Comparison of ENCODE assay signal across 8 mouse cellular contexts in genomic region chr7:81453443-81454274, GRCm38 (mm10). TPM values are rescaled to one million over a fixed set of nuclear protein-coding genes. Genes with fewer than 3 reads are reported as not detected.
DNase-seq lines count a peak whose midpoint lies in the region; ATAC-seq and TF ChIP-seq lines count a peak whose summit lies in the region.
"Had no signal": no experiment of that assay in that cellular context is flagged by ENCODE, and none has a peak within 500 bp of the region (broad histone marks: within the 10 kb centered on the region; RNA-seq: fewer than 3 reads in every experiment).

No protein-coding gene starts in this region.

- 3% methylated on average over 80 of the region's 84 CpGs for WGBS in cerebellum, adult 2 months
- WGBS in hindbrain, embryonic 15.5 days = 4% methylated on average over 78 of the region's 84 CpGs
- WGBS in midbrain, embryonic 12.5 days = 6% methylated on average over 72 of the region's 84 CpGs

- H3K9me3 ChIP-seq in hindbrain, embryonic 15.5 days = no peaks in the 10 kb centered on the region
- H3K9me3 ChIP-seq in midbrain, embryonic 12.5 days = no peaks in the 10 kb centered on the region

- 0 out of 2 replicates have a peak, but pooled peaks cover 3% of the 10 kb centered on the region for H3K4me1 ChIP-seq in cerebellum, adult 2 months (ENCODE audit: control insufficient read depth, insufficient read depth, low read length)
- H3K4me1 ChIP-seq in hindbrain, embryonic 15.5 days (replicated peaks) = peaks cover 26% of the 10 kb centered on the region
- H3K4me1 ChIP-seq in midbrain, embryonic 12.5 days = peaks cover 24% of the 10 kb centered on the region

- H3K9ac ChIP-seq in hindbrain, embryonic 15.5 days = peak overlapping the region; percentile 47
- H3K9ac ChIP-seq in midbrain, embryonic 12.5 days (replicated peaks) = no peak overlapping the region

- H3K4me3 ChIP-seq in cerebellum, adult 2 months (replicated peaks; ENCODE audit: insufficient read depth, low read depth, low read length) = peak overlapping the region; percentile 54
- peak overlapping the region; percentile 59 for H3K4me3 ChIP-seq in hindbrain, embryonic 15.5 days
- peak overlapping the region; percentile 55 for H3K4me3 ChIP-seq in midbrain, embryonic 12.5 days
- H3K4me3 ChIP-seq: erythroblast, embryonic 14.5 days had no signal

- H3K4me2 ChIP-seq in hindbrain, embryonic 15.5 days = peak overlapping the region; percentile 97
- H3K4me2 ChIP-seq in midbrain, embryonic 12.5 days (replicated peaks) = peak overlapping the region; percentile 92

- no peaks in the 10 kb centered on the region for H3K27me3 ChIP-seq in cerebellum, adult 2 months (ENCODE audit: control insufficient read depth, insufficient read depth, low read length)
- H3K27me3 ChIP-seq in hindbrain, embryonic 15.5 days = peaks cover 49% of the 10 kb centered on the region
- H3K27me3 ChIP-seq in midbrain, embryonic 12.5 days = peaks cover 61% of the 10 kb centered on the region

- H3K36me3 ChIP-seq in hindbrain, embryonic 15.5 days = no peaks in the 10 kb centered on the region
- no peaks in the 10 kb centered on the region for H3K36me3 ChIP-seq in midbrain, embryonic 12.5 days

- no peak for TF ChIP-seq CTCF in cerebellum, adult 2 months (IDR thresholded peaks at IDR 0.05; ENCODE audit: borderline replicate concordance, insufficient read depth, low read depth, low read length)

- TF ChIP-seq POLR2A in cerebellum, adult 2 months (IDR thresholded peaks at IDR 0.05; ENCODE audit: borderline replicate concordance, insufficient read depth, low read length) = no peak

- intact Hi-C loops in left cerebral cortex, postnatal 14 days (cut with DNase I) = loop anchor here (10.0 kb wide), 2 partner anchors 121 to 321 kb away; partner anchors contain the start of gene Whamm

- DNase-seq in adrenal gland, adult 2 months = peak; percentile 81
- peak; percentile 15 to 33 for DNase-seq in cerebellum, adult 2 months
- DNase-seq in gastrocnemius, adult 8-10 months (ENCODE audit: low spot score in 2 of 2) = peak; percentile 61 to 76
- peak; percentile 37 to 41 for DNase-seq in left cerebral cortex, postnatal 14 days (ENCODE audit: low spot score in 2 of 2)
- DNase-seq in testis, postnatal 14 days (ENCODE audit: low spot score) = peak; percentile 87

- no peak overlapping the region for H3K27ac ChIP-seq in cerebellum, adult 2 months (ENCODE audit: insufficient read depth, low read length)
- H3K27ac ChIP-seq in hindbrain, embryonic 15.5 days (replicated peaks) = no peak overlapping the region
- H3K27ac ChIP-seq in midbrain, embryonic 12.5 days (replicated peaks) = no peak overlapping the region

- ATAC-seq in hindbrain, embryonic 15.5 days (ENCODE audit: low FRiP score, low read depth) = peak; percentile 61
- ATAC-seq in midbrain, embryonic 12.5 days (ENCODE audit: low FRiP score, low read depth) = peak; percentile 71

RNA-seq across cellular contexts. Expression of gene Cpeb1, which starts 1.6 kb away (rescaled TPM):
- 10 to 100 TPM; 26.2 to 34.6 TPM for total RNA-seq in adrenal gland, adult 2 months (2021)
- polyA plus RNA-seq in adrenal gland, adult 2 months (2012; rRNA removed) = 14.2 and 15.3 TPM in 2 replicates
- polyA plus RNA-seq in cerebellum, adult 2 months (2012; rRNA removed) = 84.0 and 89.6 TPM in 2 replicates
- 10 to 100 TPM; 23.0 to 55.5 (median 36.3) TPM for total RNA-seq in gastrocnemius, adult 8-10 months (2022)
- 5.7 and 6.2 TPM in 2 replicates for polyA plus RNA-seq in hindbrain, embryonic 15.5 days (2015; fragmentation: Nextera tagmentation; extraction: Ambion mirVana)
- total RNA-seq in left cerebral cortex, postnatal 14 days (2021) = 10 to 100 TPM; 36.1 to 37.0 TPM
- 1.9 and 2.2 TPM in 2 replicates for polyA plus RNA-seq in midbrain, embryonic 12.5 days (2016; fragmentation: Nextera tagmentation; extraction: Ambion mirVana)
- polyA plus RNA-seq: erythroblast, embryonic 14.5 days had no signal

RNA-seq across cellular contexts. Expression of gene Ap3b2, which starts 40.1 kb away (rescaled TPM):
- total RNA-seq in adrenal gland, adult 2 months (2021) = 10 to 100 TPM in 1 of 2 experiments, 1 to 10 TPM in 1; 8.7 to 15.4 TPM
- polyA plus RNA-seq in adrenal gland, adult 2 months (2012; rRNA removed) = 7.4 and 9.5 TPM in 2 replicates
- 139 and 141 TPM in 2 replicates for polyA plus RNA-seq in cerebellum, adult 2 months (2012; rRNA removed)
- total RNA-seq in gastrocnemius, adult 8-10 months (2022) = under 1 TPM in 3 of 4 experiments, not detected in 1; 0.17 to 0.60 (median 0.38) TPM
- polyA plus RNA-seq in hindbrain, embryonic 15.5 days (2015; fragmentation: Nextera tagmentation; extraction: Ambion mirVana) = 133 and 147 TPM in 2 replicates
- 100 to 1,000 TPM; 144 to 149 TPM for total RNA-seq in left cerebral cortex, postnatal 14 days (2021)
- polyA plus RNA-seq in midbrain, embryonic 12.5 days (2016; fragmentation: Nextera tagmentation; extraction: Ambion mirVana) = 60.0 and 63.0 TPM in 2 replicates
- polyA plus RNA-seq: erythroblast, embryonic 14.5 days had no signal

RNA-seq across cellular contexts. Expression of gene BC048679, which starts 44.4 kb away (rescaled TPM):
- not detected for total RNA-seq in adrenal gland, adult 2 months (2021)
- not detected in 2 replicates for polyA plus RNA-seq in adrenal gland, adult 2 months (2012; rRNA removed)
- not detected in 2 replicates for polyA plus RNA-seq in cerebellum, adult 2 months (2012; rRNA removed)
- 10 to 100 TPM in 1 of 4 experiments, 1 to 10 TPM in 3; 2.7 to 10.6 (median 3.2) TPM for total RNA-seq in gastrocnemius, adult 8-10 months (2022)
- polyA plus RNA-seq in hindbrain, embryonic 15.5 days (2015; fragmentation: Nextera tagmentation; extraction: Ambion mirVana) = not detected in 2 replicates
- not detected for total RNA-seq in left cerebral cortex, postnatal 14 days (2021)
- not detected in 2 replicates for polyA plus RNA-seq in midbrain, embryonic 12.5 days (2016; fragmentation: Nextera tagmentation; extraction: Ambion mirVana)
- polyA plus RNA-seq: erythroblast, embryonic 14.5 days had no signal

Comparison
In these comparisons a context has a peak if more than half of its experiments do, and no peak if none do; other contexts are left out.
1. DNase-seq: peak in every context shown above with its lines; median percentile 87 in testis, postnatal 14 days; 81 in adrenal gland, adult 2 months; 68 in gastrocnemius, adult 8-10 months; 39 in left cerebral cortex, postnatal 14 days; 24 in cerebellum, adult 2 months.